Mouse (Mus musculus): ENCODE results near the gene Dpm1. TPM values are rescaled to one million over a fixed set of nuclear protein-coding genes. Genes with fewer than 3 reads are reported as not detected.

Gene Dpm1
- polyA plus RNA-seq, 1 experiment from 2014 or later = 91.7 TPM

DNA sequence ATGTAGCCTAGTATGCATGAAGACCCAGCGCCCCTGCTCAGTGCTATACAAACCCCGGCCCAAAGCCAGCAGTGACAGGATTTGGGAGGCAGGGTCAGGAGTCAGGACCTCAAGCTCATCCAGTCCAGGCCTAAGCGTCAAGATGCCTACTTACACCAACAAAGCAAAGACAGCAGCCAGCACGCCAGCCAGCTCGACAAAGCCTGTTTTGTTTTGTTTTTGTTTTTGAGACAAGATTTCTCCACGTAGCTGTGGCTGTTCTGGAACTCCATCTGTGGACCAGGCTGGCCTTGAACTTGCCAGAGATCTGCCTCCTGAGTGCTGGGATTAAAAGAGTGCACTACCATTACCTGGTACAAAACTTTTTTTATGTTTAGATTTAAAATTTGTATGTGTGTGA lies 7.1 kb downstream of the Dpm1 start:
- peaks cover 2% of the 10 kb centered on the region for H3K4me1 ChIP-seq
- WGBS = 86% methylated on average over 6 of the region's 6 CpGs
- H3K27me3 ChIP-seq = no peaks in the 10 kb centered on the region
- H3K36me3 ChIP-seq = peaks cover 74% of the 10 kb centered on the region
- H3K9me3 ChIP-seq = no peaks in the 10 kb centered on the region
- H3K9ac ChIP-seq = no peak overlapping the region
- H3K27ac ChIP-seq = no peak overlapping the region
- no peak overlapping the region for H3K4me3 ChIP-seq
- no peak for ATAC-seq (ENCODE audit: borderline replicate concordance, extremely low read depth, low FRiP score, low TSS enrichment)
- H3K4me2 ChIP-seq = no peak overlapping the region

- Histone ChIP-seq H3K4me3 (no peak overlapping the region), H3K36me3 (peaks cover 80% of the 10 kb centered on the region)
- WGBS = 47% methylated on average over 5 of the region's 5 CpGs
Measured at GRCm38 (mm10) chr2:168213788-168214397, 16.5 kb downstream of the Dpm1 start.

GRCm38 (mm10) chr2:168207883-168208282 lies 22.5 kb downstream of the Dpm1 start:
- Histone ChIP-seq H3K4me1 (peaks cover 18% of the 10 kb centered on the region), H3K9me3 (no peaks in the 10 kb centered on the region), H3K27me3 (no peaks in the 10 kb centered on the region), H3K27ac (peak overlapping the region; percentile 98), H3K9ac (no peak overlapping the region), H3K4me2 (0 out of 2 replicates have a peak overlapping the region, but pooled peaks have one; percentile 75), H3K36me3 (peaks cover 46% of the 10 kb centered on the region), H3K4me3 (no peak overlapping the region)
- no peak for ATAC-seq (ENCODE audit: borderline replicate concordance, extremely low read depth, low FRiP score, low TSS enrichment)
- 87% methylated on average over 3 of the region's 3 CpGs for WGBS

More at GRCm38 (mm10) chr2:168213788-168214397, 16.5 kb downstream of the Dpm1 start:
- no peak for ATAC-seq (ENCODE audit: borderline replicate concordance, extremely low read depth, low FRiP score, low TSS enrichment)
- Histone ChIP-seq H3K4me2 (no peak overlapping the region), H3K27ac (no peak overlapping the region), H3K9ac (no peak overlapping the region), H3K9me3 (no peaks in the 10 kb centered on the region), H3K27me3 (no peaks in the 10 kb centered on the region), H3K4me1 (no peaks in the 10 kb centered on the region)

DNA sequence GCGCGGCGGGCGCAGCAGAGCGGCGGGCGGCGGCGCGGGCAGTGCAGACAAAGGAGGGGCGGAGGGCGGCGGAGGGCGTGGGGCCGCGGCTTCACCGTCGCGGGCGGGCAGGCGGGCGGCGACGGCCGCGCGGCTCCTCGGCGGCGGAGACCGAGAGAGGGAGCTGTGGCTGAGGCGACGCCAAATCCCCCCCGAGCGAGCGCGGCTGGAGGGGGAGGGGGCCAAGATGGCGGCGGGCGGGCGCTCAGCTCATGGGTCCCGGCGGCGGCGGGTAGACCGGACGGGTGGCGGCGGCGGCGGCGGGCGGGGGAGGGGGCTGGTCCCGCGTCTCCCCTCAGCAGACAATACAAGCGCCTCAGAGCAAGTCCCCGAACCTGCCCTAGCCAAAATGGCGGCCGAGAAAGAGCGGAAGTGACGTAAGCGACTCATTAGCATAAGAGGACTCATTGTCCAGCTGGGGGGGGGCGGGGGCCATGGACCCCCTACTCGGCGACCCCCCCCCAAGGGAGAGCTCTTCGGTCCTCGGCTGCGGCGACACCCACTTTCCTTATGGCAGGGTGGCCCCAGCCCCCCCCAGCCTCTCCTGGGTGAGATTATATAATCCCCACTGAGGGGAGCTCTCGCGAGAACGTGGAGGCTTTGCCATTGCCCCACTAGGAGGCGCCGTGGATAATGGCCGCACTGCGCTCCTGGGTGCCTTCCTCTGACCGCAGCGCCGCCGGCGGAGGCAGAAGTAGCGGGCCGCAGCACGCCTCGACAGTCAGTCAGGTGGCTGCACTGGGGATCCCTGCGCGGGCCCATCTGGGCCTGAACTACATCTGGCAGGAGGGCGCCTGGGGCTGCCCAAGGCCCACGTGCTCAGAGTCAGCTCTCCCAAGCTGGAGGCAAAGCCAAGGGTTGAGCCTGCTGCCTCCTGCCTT lies 23.4 kb downstream of the Dpm1 start, which contains the start of gene Adnp:
Gene Adnp, minus strand, starts transcription at position 388 of the 920 bp plus-strand sequence.
- peak within 1 kb of the TSS; percentile 99 for H3K9ac ChIP-seq
- peak; percentile 90 for ATAC-seq (ENCODE audit: borderline replicate concordance, extremely low read depth, low FRiP score, low TSS enrichment)
- peak within 1 kb of the TSS; percentile 98 for H3K27ac ChIP-seq
- peak within 1 kb of the TSS; percentile 75 for H3K4me2 ChIP-seq
- H3K4me3 ChIP-seq = peak within 1 kb of the TSS; percentile 100
- H3K9me3 ChIP-seq = no peaks in the 10 kb centered on the region
- peaks cover 18% of the 10 kb centered on the region for H3K4me1 ChIP-seq
- under 1% methylated on average over 67 of the region's 89 CpGs for WGBS
- H3K27me3 ChIP-seq = no peaks in the 10 kb centered on the region
- peaks cover 37% of the 10 kb centered on the region; the same call in 1 of the 2 replicates for H3K36me3 ChIP-seq

- peak overlapping the region; percentile 98 for H3K27ac ChIP-seq
- peak overlapping the region; percentile 100 for H3K4me3 ChIP-seq
- peaks cover 27% of the 10 kb centered on the region; the same call in 1 of the 2 replicates for H3K36me3 ChIP-seq
- no peaks in the 10 kb centered on the region for H3K27me3 ChIP-seq
- peak overlapping the region; percentile 99 for H3K9ac ChIP-seq
- ATAC-seq (ENCODE audit: borderline replicate concordance, extremely low read depth, low FRiP score, low TSS enrichment) = peak; percentile 9; the same call in 1 of the 2 replicates
- H3K4me1 ChIP-seq = peaks cover 25% of the 10 kb centered on the region
- peak overlapping the region; percentile 75 for H3K4me2 ChIP-seq
- no peaks in the 10 kb centered on the region for H3K9me3 ChIP-seq
- WGBS = under 1% methylated on average over 43 of the region's 49 CpGs
Measured at GRCm38 (mm10) chr2:168205681-168206631, 24.4 kb downstream of the Dpm1 start.

DNA sequence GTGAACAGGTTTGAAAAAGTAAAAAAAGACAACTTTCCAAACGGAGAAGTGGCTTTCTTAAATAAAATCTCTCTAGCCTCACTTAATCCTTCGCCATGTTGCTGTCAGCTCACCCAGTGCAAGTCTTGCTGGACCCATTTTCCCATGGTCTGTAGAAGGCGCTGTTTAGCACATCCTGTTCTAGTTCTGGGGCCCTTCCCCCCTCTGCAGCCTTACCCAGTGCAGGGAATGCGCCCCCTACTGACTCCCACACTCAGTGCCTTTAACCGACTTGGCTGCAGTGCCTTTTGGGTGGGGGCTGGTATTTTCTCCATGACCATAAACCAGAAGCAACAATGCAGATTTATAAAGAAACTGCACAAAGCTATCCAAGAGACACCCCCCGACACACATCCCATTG lies 25.1 kb downstream of the Dpm1 start:
- Histone ChIP-seq H3K9ac (peak overlapping the region; percentile 99), H3K27ac (peak overlapping the region; percentile 98), H3K27me3 (no peaks in the 10 kb centered on the region), H3K36me3 (peaks cover 21% of the 10 kb centered on the region; the same call in 1 of the 2 replicates), H3K4me2 (peak overlapping the region; percentile 75), H3K4me3 (peak overlapping the region; percentile 100), H3K4me1 (peaks cover 31% of the 10 kb centered on the region), H3K9me3 (no peaks in the 10 kb centered on the region)
- 3% methylated on average over 6 of the region's 6 CpGs for WGBS
- peak; percentile 50; the same call in 1 of the 2 replicates for ATAC-seq (ENCODE audit: borderline replicate concordance, extremely low read depth, low FRiP score, low TSS enrichment)

DNA sequence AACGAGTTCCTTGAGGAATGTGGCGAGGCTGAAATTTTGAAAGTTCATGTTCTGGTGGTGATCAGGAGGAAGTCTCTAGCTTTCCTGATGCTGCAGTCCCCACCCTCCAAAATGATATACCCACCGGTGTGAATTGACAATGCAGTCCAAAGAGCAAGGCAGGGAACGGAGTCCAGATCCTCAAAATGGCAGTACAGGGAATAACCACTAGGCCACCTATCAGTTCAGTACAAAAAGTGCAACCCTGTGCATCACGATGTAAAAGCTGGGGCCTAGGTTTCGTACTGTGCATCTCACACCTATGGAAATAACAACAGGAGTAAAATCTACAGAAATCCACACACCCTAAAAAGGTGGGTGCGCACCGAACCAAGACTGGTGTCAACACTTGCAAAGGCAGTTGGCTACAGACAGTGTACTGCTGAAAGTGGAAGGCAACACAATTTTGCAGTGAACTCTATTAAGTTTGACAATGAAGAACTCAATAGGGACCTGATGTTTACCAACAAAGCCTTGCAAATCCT lies 25.9 kb downstream of the Dpm1 start:
- Histone ChIP-seq H3K36me3 (peaks cover 20% of the 10 kb centered on the region; the same call in 1 of the 2 replicates), H3K27ac (no peak overlapping the region), H3K9me3 (no peaks in the 10 kb centered on the region), H3K4me2 (peak overlapping the region; percentile 75), H3K4me1 (peaks cover 36% of the 10 kb centered on the region), H3K9ac (no peak overlapping the region), H3K27me3 (no peaks in the 10 kb centered on the region), H3K4me3 (peak overlapping the region; percentile 100)
- ATAC-seq (ENCODE audit: borderline replicate concordance, extremely low read depth, low FRiP score, low TSS enrichment) = no peak
- 68% methylated on average over 8 of the region's 8 CpGs for WGBS

- no peaks in the 10 kb centered on the region for H3K9me3 ChIP-seq
- H3K4me3 ChIP-seq = no peak overlapping the region
- H3K36me3 ChIP-seq = peaks cover 17% of the 10 kb centered on the region; the same call in 1 of the 2 replicates
- H3K27ac ChIP-seq = no peak overlapping the region
- H3K4me1 ChIP-seq = peaks cover 68% of the 10 kb centered on the region
- 67% methylated on average over 4 of the region's 5 CpGs for WGBS
- H3K4me2 ChIP-seq = no peak overlapping the region
- no peaks in the 10 kb centered on the region for H3K27me3 ChIP-seq
- H3K9ac ChIP-seq = no peak overlapping the region
- no peak for ATAC-seq (ENCODE audit: borderline replicate concordance, extremely low read depth, low FRiP score, low TSS enrichment)
Measured at GRCm38 (mm10) chr2:168200014-168200691, 30.2 kb downstream of the Dpm1 start.

GRCm38 (mm10) chr2:168199476-168199875 lies 30.9 kb downstream of the Dpm1 start:
- H3K4me3 ChIP-seq = no peak overlapping the region
- H3K9ac ChIP-seq = no peak overlapping the region
- peaks cover 17% of the 10 kb centered on the region; the same call in 1 of the 2 replicates for H3K36me3 ChIP-seq
- no peak for ATAC-seq (ENCODE audit: borderline replicate concordance, extremely low read depth, low FRiP score, low TSS enrichment)
- WGBS = 84% methylated on average over 4 of the region's 4 CpGs
- H3K27me3 ChIP-seq = no peaks in the 10 kb centered on the region
- H3K4me1 ChIP-seq = peaks cover 67% of the 10 kb centered on the region
- H3K27ac ChIP-seq = no peak overlapping the region
- H3K4me2 ChIP-seq = 0 out of 2 replicates have a peak overlapping the region, but pooled peaks have one; percentile 8
- H3K9me3 ChIP-seq = no peaks in the 10 kb centered on the region

- no peaks in the 10 kb centered on the region for H3K9me3 ChIP-seq
- no peak overlapping the region for H3K4me2 ChIP-seq
- peaks cover 15% of the 10 kb centered on the region; the same call in 1 of the 2 replicates for H3K36me3 ChIP-seq
- no peak overlapping the region for H3K9ac ChIP-seq
- no peak overlapping the region for H3K27ac ChIP-seq
- H3K27me3 ChIP-seq = no peaks in the 10 kb centered on the region
- WGBS = 67% methylated on average over 1 of the region's 1 CpGs
- no peak overlapping the region for H3K4me3 ChIP-seq
- no peak for ATAC-seq (ENCODE audit: borderline replicate concordance, extremely low read depth, low FRiP score, low TSS enrichment)
- peaks cover 71% of the 10 kb centered on the region for H3K4me1 ChIP-seq
Measured at GRCm38 (mm10) chr2:168198421-168198820, 32.0 kb downstream of the Dpm1 start.

Data from lung, embryonic 15.5 days (tissue).